Mouse (Mus musculus): ENCODE measurements at regions not wholly inside any gene's neighbourhood (a gene's known extent, or its start where the extent isn't known, plus 50 kb on each side); places are given as distances from the start of the nearest gene placed in this dataset.
A peak's percentile ranks its signal among the peaks of the same experiment; 100 is the strongest.

DNA sequence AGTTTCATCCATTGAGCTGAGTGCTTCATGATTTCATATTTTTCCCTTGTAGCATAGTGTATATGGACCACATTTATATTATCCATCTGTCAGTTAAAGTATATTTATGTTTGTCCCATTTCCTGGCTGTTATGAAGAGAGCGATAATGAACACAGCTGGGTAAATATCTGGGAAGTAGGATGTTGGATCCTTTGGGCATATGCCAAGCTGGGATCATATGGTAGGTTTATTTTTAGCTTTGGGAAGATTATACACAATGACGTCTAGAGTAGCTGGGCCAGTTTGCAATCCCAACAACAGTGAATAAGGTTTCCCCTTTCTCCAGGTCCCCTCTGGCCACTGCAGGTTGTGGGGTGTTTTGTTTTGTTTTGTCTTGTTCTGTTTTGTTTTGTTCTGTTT, 164.5 kb downstream of the Gm765 start:
- H3K27ac ChIP-seq, result no peak overlapping the region
- H3K4me1 ChIP-seq, result no peaks in the 10 kb centered on the region
- H3K4me2 ChIP-seq, result no peak overlapping the region
- no peak overlapping the region for H3K4me3 ChIP-seq
- no peak overlapping the region for H3K9ac ChIP-seq
- H3K9me3 ChIP-seq, result no peaks in the 10 kb centered on the region
- 46% methylated on average over 2 of the region's 2 CpGs for WGBS
- ATAC-seq (ENCODE audit: insufficient number of reproducible peaks, low FRiP score, low TSS enrichment, low read depth), result no peak
- no peaks in the 10 kb centered on the region for H3K27me3 ChIP-seq
- H3K36me3 ChIP-seq, result no peaks in the 10 kb centered on the region

- WGBS, result 48% methylated on average over 12 of the region's 12 CpGs
- Histone ChIP-seq H3K27me3 (no peaks in the 10 kb centered on the region), H3K9me3 (no peaks in the 10 kb centered on the region), H3K4me1 (no peaks in the 10 kb centered on the region), H3K4me3 (no peak overlapping the region), H3K36me3 (no peaks in the 10 kb centered on the region), H3K4me2 (no peak overlapping the region), H3K9ac (no peak overlapping the region), H3K27ac (no peak overlapping the region)
- ATAC-seq (ENCODE audit: insufficient number of reproducible peaks, low FRiP score, low TSS enrichment, low read depth), result no peak
These were observed 193.3 kb downstream of the Gm765 start for GRCm38 (mm10) chr6:98149043-98149813.

DNA sequence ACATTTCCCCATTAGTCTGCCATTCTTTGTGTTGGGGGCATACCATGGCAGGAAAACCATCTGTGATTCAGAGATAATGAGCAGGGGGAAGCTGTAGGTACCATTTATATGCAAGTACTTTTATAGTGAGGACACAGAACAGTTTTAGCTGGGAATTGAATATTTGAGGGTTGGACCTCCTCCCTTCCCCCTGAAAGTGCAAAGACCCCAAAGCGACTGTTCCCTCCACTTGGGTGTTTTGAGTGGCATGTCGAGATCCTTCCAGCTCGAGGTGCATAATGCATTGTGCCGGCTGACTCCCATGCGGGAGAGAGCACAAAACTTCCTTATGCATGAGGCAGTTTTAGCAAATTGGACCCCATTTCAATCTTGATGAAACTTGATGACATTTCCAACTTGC, 194.7 kb downstream of the Gm765 start:
- WGBS, result 81% methylated on average over 5 of the region's 5 CpGs
- Histone ChIP-seq H3K27me3 (no peaks in the 10 kb centered on the region), H3K36me3 (no peaks in the 10 kb centered on the region), H3K4me2 (no peak overlapping the region), H3K4me1 (no peaks in the 10 kb centered on the region), H3K4me3 (no peak overlapping the region), H3K27ac (no peak overlapping the region), H3K9me3 (no peaks in the 10 kb centered on the region), H3K9ac (no peak overlapping the region)
- ATAC-seq (ENCODE audit: insufficient number of reproducible peaks, low FRiP score, low TSS enrichment, low read depth), result no peak

GRCm38 (mm10) chr6:98132931-98133330, 209.6 kb downstream of the Gm765 start:
- Histone ChIP-seq H3K27me3 (0 out of 2 replicates have a peak, but pooled peaks cover 3% of the 10 kb centered on the region), H3K4me2 (no peak overlapping the region), H3K27ac (no peak overlapping the region), H3K9me3 (no peaks in the 10 kb centered on the region), H3K36me3 (no peaks in the 10 kb centered on the region), H3K4me1 (no peaks in the 10 kb centered on the region), H3K4me3 (no peak overlapping the region), H3K9ac (no peak overlapping the region)
- ATAC-seq (ENCODE audit: insufficient number of reproducible peaks, low FRiP score, low TSS enrichment, low read depth), result no peak
- 27% methylated on average over 2 of the region's 2 CpGs for WGBS

DNA sequence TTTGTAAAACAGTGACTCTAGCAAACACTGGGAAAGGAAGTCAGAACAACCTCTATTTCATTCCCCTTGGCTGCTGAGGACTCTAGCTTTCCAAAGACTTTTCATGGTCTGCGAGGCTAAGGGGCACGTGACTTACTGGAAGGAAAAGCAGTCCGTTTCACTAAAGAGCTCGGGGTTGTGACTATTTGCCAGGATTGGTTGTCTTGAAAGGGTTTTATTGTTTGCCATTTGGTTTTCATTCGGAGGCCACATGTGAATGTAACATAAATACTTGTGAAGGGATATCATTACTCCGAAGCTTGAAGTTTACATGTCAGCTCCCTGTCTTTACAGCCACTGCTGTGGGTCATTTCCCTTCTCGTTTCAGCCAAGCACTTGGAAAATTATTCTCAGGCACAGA, 217.1 kb downstream of the Gm765 start:
- Histone ChIP-seq H3K27ac (peak overlapping the region; percentile 77), H3K4me2 (0 out of 2 replicates have a peak overlapping the region, but pooled peaks have one; percentile 3), H3K9ac (no peak overlapping the region), H3K9me3 (no peaks in the 10 kb centered on the region), H3K4me3 (no peak overlapping the region), H3K27me3 (no peaks in the 10 kb centered on the region), H3K4me1 (peaks cover 13% of the 10 kb centered on the region; the same call in 1 of the 2 replicates), H3K36me3 (no peaks in the 10 kb centered on the region)
- 0 out of 2 replicates have a peak, but pooled peaks have one; percentile 58 for ATAC-seq (ENCODE audit: insufficient number of reproducible peaks, low FRiP score, low TSS enrichment, low read depth)
- WGBS, result 20% methylated on average over 7 of the region's 7 CpGs

GRCm38 (mm10) chr6:98118355-98119150, 224.0 kb downstream of the Gm765 start:
- ATAC-seq (ENCODE audit: insufficient number of reproducible peaks, low FRiP score, low TSS enrichment, low read depth), result no peak
- Histone ChIP-seq H3K27ac (no peak overlapping the region), H3K27me3 (0 out of 2 replicates have a peak, but pooled peaks cover 3% of the 10 kb centered on the region), H3K36me3 (no peaks in the 10 kb centered on the region), H3K9ac (no peak overlapping the region), H3K4me1 (peaks cover 8% of the 10 kb centered on the region; the same call in 1 of the 2 replicates), H3K9me3 (no peaks in the 10 kb centered on the region), H3K4me2 (no peak overlapping the region), H3K4me3 (no peak overlapping the region)
- 44% methylated on average over 9 of the region's 9 CpGs for WGBS

DNA sequence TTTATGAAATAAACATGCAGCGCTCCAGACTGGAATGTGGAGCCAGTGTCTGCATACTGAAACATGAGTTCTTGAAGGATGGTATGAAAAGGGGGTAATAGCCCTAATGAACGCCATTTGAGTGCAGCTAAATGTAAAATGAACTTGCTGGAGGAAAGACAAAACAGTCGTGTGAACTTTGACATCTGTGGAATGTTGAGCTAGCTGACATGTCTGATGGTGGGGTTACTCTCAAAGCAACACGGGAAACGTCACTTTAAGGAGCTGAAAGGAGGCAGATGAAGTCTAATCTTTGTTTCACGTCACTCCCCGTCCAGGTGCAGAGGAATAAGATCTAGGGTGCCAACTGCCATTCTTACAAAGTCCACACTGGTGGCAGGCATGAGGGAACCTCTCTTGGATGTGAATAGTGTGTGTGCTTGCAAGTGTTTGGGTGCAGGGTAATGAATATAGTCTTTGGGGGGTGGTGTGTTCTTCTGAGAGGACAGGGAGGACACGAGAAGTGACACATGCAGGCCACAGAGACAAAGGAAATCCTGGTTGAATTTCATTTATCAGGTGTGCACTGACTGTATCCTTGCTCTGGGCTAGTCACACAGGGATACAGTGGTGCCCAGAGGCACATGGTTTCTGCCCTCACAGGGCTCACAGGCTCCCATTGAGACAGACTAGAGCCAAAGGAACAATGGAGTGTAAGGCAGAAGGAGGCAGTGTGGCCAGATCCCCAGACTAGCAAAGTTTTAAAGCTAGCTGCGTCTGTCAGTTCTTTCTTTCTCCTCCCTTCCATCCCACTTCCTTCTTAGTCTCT, 228.0 kb downstream of the Gm765 start:
- Histone ChIP-seq H3K27ac (no peak overlapping the region), H3K4me1 (peaks cover 6% of the 10 kb centered on the region; the same call in 1 of the 2 replicates), H3K9ac (no peak overlapping the region), H3K4me2 (no peak overlapping the region), H3K36me3 (no peaks in the 10 kb centered on the region), H3K27me3 (0 out of 2 replicates have a peak, but pooled peaks cover 3% of the 10 kb centered on the region), H3K4me3 (no peak overlapping the region), H3K9me3 (no peaks in the 10 kb centered on the region)
- 40% methylated on average over 9 of the region's 9 CpGs for WGBS
- no peak for ATAC-seq (ENCODE audit: insufficient number of reproducible peaks, low FRiP score, low TSS enrichment, low read depth)

DNA sequence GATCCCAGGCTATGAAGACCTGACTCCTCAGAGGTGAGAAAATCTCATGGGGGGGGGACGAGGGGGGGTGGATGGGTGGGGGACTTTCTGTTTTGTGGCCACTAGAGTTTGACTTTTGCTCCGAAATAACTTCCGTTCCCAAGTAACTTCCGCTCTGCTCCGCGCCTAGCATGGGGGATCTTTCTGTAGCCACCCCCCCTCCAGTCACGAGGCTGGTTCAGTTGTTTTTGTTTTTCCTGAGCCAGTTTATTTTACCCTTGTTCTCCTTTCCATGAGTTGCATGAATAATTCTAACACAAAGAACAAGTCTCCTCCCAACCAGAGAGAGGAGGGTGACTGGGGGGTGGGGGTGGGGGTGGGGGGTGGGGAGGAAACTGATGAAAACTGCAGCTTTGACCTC, 228.8 kb downstream of the Gm765 start:
- no peak overlapping the region for H3K4me2 ChIP-seq

GRCm38 (mm10) chr6:98112495-98113115, 229.9 kb downstream of the Gm765 start:
- H3K36me3 ChIP-seq, result no peaks in the 10 kb centered on the region
- H3K9ac ChIP-seq, result no peak overlapping the region
- H3K4me1 ChIP-seq, result 0 out of 2 replicates have a peak, but pooled peaks cover 2% of the 10 kb centered on the region
- H3K9me3 ChIP-seq, result no peaks in the 10 kb centered on the region
- 0 out of 2 replicates have a peak, but pooled peaks cover 3% of the 10 kb centered on the region for H3K27me3 ChIP-seq
- 74% methylated on average over 7 of the region's 7 CpGs for WGBS
- H3K4me2 ChIP-seq, result no peak overlapping the region
- no peak overlapping the region for H3K27ac ChIP-seq
- no peak overlapping the region for H3K4me3 ChIP-seq
- no peak for ATAC-seq (ENCODE audit: insufficient number of reproducible peaks, low FRiP score, low TSS enrichment, low read depth)

More for the DNA sequence above, 228.8 kb downstream of the Gm765 start:
- WGBS, result 29% methylated on average over 7 of the region's 7 CpGs
- no peak overlapping the region for H3K4me3 ChIP-seq
- H3K4me1 ChIP-seq, result peaks cover 6% of the 10 kb centered on the region; the same call in 1 of the 2 replicates
- no peaks in the 10 kb centered on the region for H3K36me3 ChIP-seq
- no peak for ATAC-seq (ENCODE audit: insufficient number of reproducible peaks, low FRiP score, low TSS enrichment, low read depth)
- H3K9me3 ChIP-seq, result no peaks in the 10 kb centered on the region
- no peak overlapping the region for H3K9ac ChIP-seq
- 0 out of 2 replicates have a peak, but pooled peaks cover 3% of the 10 kb centered on the region for H3K27me3 ChIP-seq
- no peak overlapping the region for H3K27ac ChIP-seq

- peak overlapping the region; percentile 65 for H3K27ac ChIP-seq
- H3K9me3 ChIP-seq, result no peaks in the 10 kb centered on the region
- H3K36me3 ChIP-seq, result no peaks in the 10 kb centered on the region
- WGBS, result 20% methylated on average over 5 of the region's 5 CpGs
- ATAC-seq (ENCODE audit: insufficient number of reproducible peaks, low FRiP score, low TSS enrichment, low read depth), result peak; percentile 63; the same call in 1 of the 2 replicates
- H3K4me1 ChIP-seq, result peaks cover 18% of the 10 kb centered on the region
- H3K4me3 ChIP-seq, result no peak overlapping the region
- H3K9ac ChIP-seq, result no peak overlapping the region
- no peaks in the 10 kb centered on the region for H3K27me3 ChIP-seq
- no peak overlapping the region for H3K4me2 ChIP-seq
These were observed 235.4 kb downstream of the Gm765 start for GRCm38 (mm10) chr6:98107123-98107522.

Measured in limb, embryonic 15.5 days (tissue).